16 mouse cellular contexts compared by ENCODE assay signal in genomic region chr15:96773656-96774055, GRCm38 (mm10).
DNase-seq lines count a peak whose midpoint lies in the region; ATAC-seq and TF ChIP-seq lines count a peak whose summit lies in the region.
"Had no signal": no experiment of that assay in that cellular context is flagged by ENCODE, and none has a peak within 500 bp of the region (broad histone marks: within the 10 kb centered on the region; RNA-seq: fewer than 3 reads in every experiment).

No protein-coding gene starts in this region.

- TF ChIP-seq EP300 in stomach, postnatal 0 days (optimal IDR thresholded peaks at IDR 0.05) = no peak

- no peak for TF ChIP-seq CTCF in hindbrain, postnatal 0 days (IDR thresholded peaks at IDR 0.05; ENCODE audit: low read depth)
- no peak for TF ChIP-seq CTCF in stomach, postnatal 0 days (IDR thresholded peaks at IDR 0.05; ENCODE audit: low read depth)

- no peak for DNase-seq in hindbrain, postnatal 0 days (ENCODE audit: low spot score)
- no peak for DNase-seq in stomach, postnatal 0 days (ENCODE audit: low spot score)
- DNase-seq in left cerebral cortex, postnatal 25 days (ENCODE audit: low spot score in 2 of 2) = no peak
- DNase-seq: adrenal gland, adult 2 months; cerebellum, adult 2 months; kidney, adult 18-20 months; kidney, postnatal 4 days; layer of hippocampus, postnatal 36 days; right cerebral cortex, postnatal 14 days; thymus, postnatal 25 days had no signal

- H3K9ac ChIP-seq in hindbrain, embryonic 15.5 days = no peak overlapping the region
- no peak overlapping the region for H3K9ac ChIP-seq in hindbrain, postnatal 0 days (replicated peaks; ENCODE audit: low read length)
- H3K9ac ChIP-seq in stomach, embryonic 14.5 days (replicated peaks; ENCODE audit: low read depth, low read length) = no peak overlapping the region
- no peak overlapping the region for H3K9ac ChIP-seq in stomach, postnatal 0 days (ENCODE audit: low read length)
- no peak overlapping the region; the same call in 1 of the 2 replicates for H3K9ac ChIP-seq in heart, embryonic 14.5 days (ENCODE audit: low read length)
- H3K9ac ChIP-seq: limb, embryonic 12.5 days; liver, embryonic 15.5 days had no signal

- H3K36me3 ChIP-seq in hindbrain, embryonic 15.5 days = no peaks in the 10 kb centered on the region
- no peaks in the 10 kb centered on the region for H3K36me3 ChIP-seq in hindbrain, postnatal 0 days (ENCODE audit: insufficient read depth, low read length)
- H3K36me3 ChIP-seq in stomach, embryonic 14.5 days (ENCODE audit: control insufficient read depth, insufficient read depth, low read length) = no peaks in the 10 kb centered on the region
- H3K36me3 ChIP-seq in stomach, postnatal 0 days (ENCODE audit: control insufficient read depth, insufficient read depth, low read length) = no peaks in the 10 kb centered on the region
- no peaks in the 10 kb centered on the region for H3K36me3 ChIP-seq in heart, embryonic 14.5 days (ENCODE audit: control insufficient read depth, insufficient read depth, low read length)
- H3K36me3 ChIP-seq: limb, embryonic 12.5 days; liver, embryonic 15.5 days had no signal

- H3K27ac ChIP-seq in hindbrain, embryonic 15.5 days (replicated peaks) = peak overlapping the region; percentile 42; the same call in 1 of the 2 replicates
- H3K27ac ChIP-seq in hindbrain, postnatal 0 days = no peak overlapping the region
- H3K27ac ChIP-seq in stomach, embryonic 14.5 days (ENCODE audit: low read length) = peak overlapping the region; percentile 68; the same call in 1 of the 2 replicates
- H3K27ac ChIP-seq in stomach, postnatal 0 days (replicated peaks) = no peak overlapping the region
- H3K27ac ChIP-seq in heart, embryonic 14.5 days (replicated peaks in 1 of 2; ENCODE audit: control insufficient read depth in 1 of 2, insufficient read depth in 1 of 2, low read depth in 2 of 2, low read length in 2 of 2) = peak overlapping the region; percentile 77 to 87
- H3K27ac ChIP-seq: limb, embryonic 12.5 days; liver, embryonic 15.5 days had no signal

- H3K9me3 ChIP-seq in hindbrain, embryonic 15.5 days = no peaks in the 10 kb centered on the region
- H3K9me3 ChIP-seq in hindbrain, postnatal 0 days (ENCODE audit: low read length) = no peaks in the 10 kb centered on the region
- no peaks in the 10 kb centered on the region for H3K9me3 ChIP-seq in stomach, embryonic 14.5 days (ENCODE audit: control insufficient read depth, low read depth, low read length)
- H3K9me3 ChIP-seq in stomach, postnatal 0 days (ENCODE audit: control insufficient read depth, low read length) = no peaks in the 10 kb centered on the region
- H3K9me3 ChIP-seq in heart, embryonic 14.5 days (ENCODE audit: control insufficient read depth, low read length) = no peaks in the 10 kb centered on the region
- H3K9me3 ChIP-seq: limb, embryonic 12.5 days; liver, embryonic 15.5 days had no signal

- ATAC-seq in hindbrain, embryonic 15.5 days (ENCODE audit: low FRiP score, low read depth) = no peak
- ATAC-seq in hindbrain, postnatal 0 days = no peak
- no peak for ATAC-seq in stomach, embryonic 14.5 days (ENCODE audit: insufficient number of reproducible peaks, insufficient read depth, low FRiP score, low read depth)
- no peak for ATAC-seq in stomach, postnatal 0 days (ENCODE audit: low FRiP score, low TSS enrichment)
- ATAC-seq in heart, embryonic 14.5 days (ENCODE audit: insufficient number of reproducible peaks, insufficient read depth, low FRiP score, low read depth) = peak; percentile 77
- no peak for ATAC-seq in granulocyte monocyte progenitor cell, adult 5-6 weeks (replicated peaks; ENCODE audit: poor library complexity, severe bottlenecking)

- no peaks in the 10 kb centered on the region for H3K4me1 ChIP-seq in hindbrain, embryonic 15.5 days (replicated peaks)
- H3K4me1 ChIP-seq in hindbrain, postnatal 0 days (ENCODE audit: insufficient read depth, low read length) = peaks cover 5% of the 10 kb centered on the region; the same call in 1 of the 2 replicates
- peaks cover 15% of the 10 kb centered on the region; the same call in 1 of the 2 replicates for H3K4me1 ChIP-seq in stomach, embryonic 14.5 days (ENCODE audit: control insufficient read depth, insufficient read depth, low read length)
- 0 out of 2 replicates have a peak, but pooled peaks cover 3% of the 10 kb centered on the region for H3K4me1 ChIP-seq in stomach, postnatal 0 days (replicated peaks; ENCODE audit: control insufficient read depth, insufficient read depth)
- peaks cover 37 to 41% of the 10 kb centered on the region in 2 experiments for H3K4me1 ChIP-seq in heart, embryonic 14.5 days (ENCODE audit: control insufficient read depth in 2 of 2, insufficient read depth in 2 of 2, low read length in 2 of 2)

- no peaks in the 10 kb centered on the region for H3K27me3 ChIP-seq in hindbrain, embryonic 15.5 days
- H3K27me3 ChIP-seq in hindbrain, postnatal 0 days (ENCODE audit: insufficient read depth, low read length) = no peaks in the 10 kb centered on the region
- no peaks in the 10 kb centered on the region for H3K27me3 ChIP-seq in stomach, embryonic 14.5 days (ENCODE audit: control insufficient read depth, insufficient read depth, low read length)
- H3K27me3 ChIP-seq in stomach, postnatal 0 days (ENCODE audit: control insufficient read depth, insufficient read depth, low read length) = no peaks in the 10 kb centered on the region
- no peaks in the 10 kb centered on the region for H3K27me3 ChIP-seq in heart, embryonic 14.5 days (ENCODE audit: control insufficient read depth, insufficient read depth, low read length)
- H3K27me3 ChIP-seq: limb, embryonic 12.5 days; liver, embryonic 15.5 days had no signal

- 90% methylated on average over 1 of the region's 1 CpGs for WGBS in hindbrain, embryonic 15.5 days
- WGBS in hindbrain, postnatal 0 days = 64% methylated on average over 1 of the region's 1 CpGs
- 64% methylated on average over 1 of the region's 1 CpGs for WGBS in stomach, embryonic 14.5 days
- 47% methylated on average over 1 of the region's 1 CpGs for WGBS in stomach, postnatal 0 days
- 0% methylated on average over 1 of the region's 1 CpGs for WGBS in heart, embryonic 14.5 days

- intact Hi-C loops in left cerebral cortex, postnatal 25 days (cut with DNase I) = no loop called here

- no peak overlapping the region for H3K4me3 ChIP-seq in hindbrain, embryonic 15.5 days
- no peak overlapping the region for H3K4me3 ChIP-seq in hindbrain, postnatal 0 days (ENCODE audit: low read length)
- no peak overlapping the region for H3K4me3 ChIP-seq in stomach, embryonic 14.5 days (ENCODE audit: low read depth, low read length)
- no peak overlapping the region for H3K4me3 ChIP-seq in stomach, postnatal 0 days (ENCODE audit: low read depth, low read length)
- H3K4me3 ChIP-seq in heart, embryonic 14.5 days (ENCODE audit: control insufficient read depth in 1 of 2, insufficient read depth in 1 of 2, low read depth in 1 of 2, low read length in 2 of 2) = no peak overlapping the region
- H3K4me3 ChIP-seq: limb, embryonic 12.5 days; liver, embryonic 15.5 days had no signal

- no peak overlapping the region for H3K4me2 ChIP-seq in hindbrain, embryonic 15.5 days
- H3K4me2 ChIP-seq in hindbrain, postnatal 0 days (ENCODE audit: low read depth, low read length) = no peak overlapping the region
- H3K4me2 ChIP-seq in stomach, embryonic 14.5 days (replicated peaks; ENCODE audit: low read depth, low read length) = no peak overlapping the region
- no peak overlapping the region for H3K4me2 ChIP-seq in stomach, postnatal 0 days (replicated peaks; ENCODE audit: low read depth)
- H3K4me2 ChIP-seq in heart, embryonic 14.5 days (ENCODE audit: low read length) = 0 out of 2 replicates have a peak overlapping the region, but pooled peaks have one; percentile 4
- H3K4me2 ChIP-seq: limb, embryonic 12.5 days; liver, embryonic 15.5 days had no signal

Comparison
In these comparisons a context has a peak if more than half of its experiments do, and no peak if none do; other contexts are left out.
1. H3K27ac ChIP-seq: peak in hindbrain, embryonic 15.5 days (single experiment), stomach, embryonic 14.5 days (single experiment) and heart, embryonic 14.5 days (2 of 2); none in hindbrain, postnatal 0 days (single experiment) and stomach, postnatal 0 days (single experiment).